Mouse (Mus musculus): ENCODE data around the gene Sirt4. TPM values are rescaled to one million over a fixed set of nuclear protein-coding genes. Genes with fewer than 3 reads are reported as not detected.

Gene Sirt4
- polyA plus RNA-seq, 1 experiment from 2014 or later, result 27.5 TPM

GRCm38 (mm10) chr5:115475337-115476106, 9.0 kb downstream of the Sirt4 start:
- Histone ChIP-seq H3K27ac (ENCODE audit: low read length) (peak overlapping the region; percentile 40; the same call in 1 of the 2 replicates), H3K36me3 (ENCODE audit: insufficient read depth, low read length) (peaks cover 4% of the 10 kb centered on the region; the same call in 1 of the 2 replicates), H3K9ac (replicated peaks; ENCODE audit: low read length) (peak overlapping the region; percentile 45), H3K27me3 (ENCODE audit: insufficient read depth, low read length) (no peaks in the 10 kb centered on the region), H3K9me3 (ENCODE audit: low read length) (no peaks in the 10 kb centered on the region), H3K4me3 (ENCODE audit: low read length) (peak overlapping the region; percentile 41), H3K4me1 (ENCODE audit: insufficient read depth, low read length) (peaks cover 18% of the 10 kb centered on the region), H3K4me2 (replicated peaks; ENCODE audit: low read depth, low read length) (peak overlapping the region; percentile 51)
- WGBS, result 17% methylated on average over 20 of the region's 22 CpGs
- ATAC-seq (ENCODE audit: low FRiP score, low TSS enrichment), result peak; percentile 85

GRCm38 (mm10) chr5:115474174-115474828, 10.2 kb downstream of the Sirt4 start:
- H3K4me1 ChIP-seq (ENCODE audit: insufficient read depth, low read length), result peaks cover 16% of the 10 kb centered on the region
- no peak overlapping the region for H3K9ac ChIP-seq (replicated peaks; ENCODE audit: low read length)
- no peak overlapping the region for H3K4me2 ChIP-seq (replicated peaks; ENCODE audit: low read depth, low read length)
- no peak for ATAC-seq (ENCODE audit: low FRiP score, low TSS enrichment)
- H3K9me3 ChIP-seq (ENCODE audit: low read length), result no peaks in the 10 kb centered on the region
- no peak overlapping the region for H3K27ac ChIP-seq (ENCODE audit: low read length)
- no peaks in the 10 kb centered on the region for H3K27me3 ChIP-seq (ENCODE audit: insufficient read depth, low read length)
- H3K4me3 ChIP-seq (ENCODE audit: low read length), result no peak overlapping the region
- 58% methylated on average over 22 of the region's 22 CpGs for WGBS
- peaks cover 4% of the 10 kb centered on the region; the same call in 1 of the 2 replicates for H3K36me3 ChIP-seq (ENCODE audit: insufficient read depth, low read length)

- no peaks in the 10 kb centered on the region for H3K9me3 ChIP-seq (ENCODE audit: low read length)
- ATAC-seq (ENCODE audit: low FRiP score, low TSS enrichment), result no peak
- H3K4me1 ChIP-seq (ENCODE audit: insufficient read depth, low read length), result peaks cover 16% of the 10 kb centered on the region
- no peak overlapping the region for H3K4me2 ChIP-seq (replicated peaks; ENCODE audit: low read depth, low read length)
- WGBS, result 73% methylated on average over 10 of the region's 10 CpGs
- no peak overlapping the region for H3K27ac ChIP-seq (ENCODE audit: low read length)
- no peaks in the 10 kb centered on the region for H3K27me3 ChIP-seq (ENCODE audit: insufficient read depth, low read length)
- H3K9ac ChIP-seq (replicated peaks; ENCODE audit: low read length), result no peak overlapping the region
- H3K4me3 ChIP-seq (ENCODE audit: low read length), result no peak overlapping the region
- peaks cover 4% of the 10 kb centered on the region; the same call in 1 of the 2 replicates for H3K36me3 ChIP-seq (ENCODE audit: insufficient read depth, low read length)
Observed at GRCm38 (mm10) chr5:115473191-115473590, 11.3 kb downstream of the Sirt4 start.

GRCm38 (mm10) chr5:115470766-115471531, 13.6 kb downstream of the Sirt4 start:
- Histone ChIP-seq H3K36me3 (ENCODE audit: insufficient read depth, low read length) (no peaks in the 10 kb centered on the region), H3K4me2 (replicated peaks; ENCODE audit: low read depth, low read length) (0 out of 2 replicates have a peak overlapping the region, but pooled peaks have one; percentile 14), H3K27me3 (ENCODE audit: insufficient read depth, low read length) (no peaks in the 10 kb centered on the region), H3K9ac (replicated peaks; ENCODE audit: low read length) (no peak overlapping the region), H3K9me3 (ENCODE audit: low read length) (no peaks in the 10 kb centered on the region), H3K4me3 (ENCODE audit: low read length) (no peak overlapping the region), H3K4me1 (ENCODE audit: insufficient read depth, low read length) (peaks cover 11% of the 10 kb centered on the region), H3K27ac (ENCODE audit: low read length) (no peak overlapping the region)
- 31% methylated on average over 20 of the region's 20 CpGs for WGBS
- ATAC-seq (ENCODE audit: low FRiP score, low TSS enrichment), result no peak

- Histone ChIP-seq H3K4me1 (ENCODE audit: insufficient read depth, low read length) (0 out of 2 replicates have a peak, but pooled peaks cover 6% of the 10 kb centered on the region), H3K27ac (ENCODE audit: low read length) (no peak overlapping the region)
- 47% methylated on average over 6 of the region's 6 CpGs for WGBS
Observed at GRCm38 (mm10) chr5:115469791-115470190, 14.7 kb downstream of the Sirt4 start.

GRCm38 (mm10) chr5:115465642-115466420, 18.7 kb downstream of the Sirt4 start, which contains the start of gene Pla2g1b:
Gene Pla2g1b, plus strand, starts transcription at chr5:115466262.
- H3K9me3 ChIP-seq (ENCODE audit: low read length), result no peaks in the 10 kb centered on the region
- H3K4me2 ChIP-seq (replicated peaks; ENCODE audit: low read depth, low read length), result no peak within 1 kb of the TSS
- H3K36me3 ChIP-seq (ENCODE audit: insufficient read depth, low read length), result no peaks in the 10 kb centered on the region
- H3K27me3 ChIP-seq (ENCODE audit: insufficient read depth, low read length), result no peaks in the 10 kb centered on the region
- no peak within 1 kb of the TSS for H3K9ac ChIP-seq (replicated peaks; ENCODE audit: low read length)
- ATAC-seq (ENCODE audit: low FRiP score, low TSS enrichment), result no peak
- 48% methylated on average over 9 of the region's 9 CpGs for WGBS
- no peak within 1 kb of the TSS for H3K4me3 ChIP-seq (ENCODE audit: low read length)
- H3K4me1 ChIP-seq (ENCODE audit: insufficient read depth, low read length), result 0 out of 2 replicates have a peak, but pooled peaks cover 3% of the 10 kb centered on the region
- H3K27ac ChIP-seq (ENCODE audit: low read length), result no peak within 1 kb of the TSS

More at GRCm38 (mm10) chr5:115469791-115470190, 14.7 kb downstream of the Sirt4 start:
- H3K9me3 ChIP-seq (ENCODE audit: low read length), result no peaks in the 10 kb centered on the region
- no peaks in the 10 kb centered on the region for H3K27me3 ChIP-seq (ENCODE audit: insufficient read depth, low read length)
- no peak overlapping the region for H3K4me2 ChIP-seq (replicated peaks; ENCODE audit: low read depth, low read length)
- no peak overlapping the region for H3K9ac ChIP-seq (replicated peaks; ENCODE audit: low read length)
- no peaks in the 10 kb centered on the region for H3K36me3 ChIP-seq (ENCODE audit: insufficient read depth, low read length)
- H3K4me3 ChIP-seq (ENCODE audit: low read length), result no peak overlapping the region
- ATAC-seq (ENCODE audit: low FRiP score, low TSS enrichment), result peak; percentile 52; the same call in 1 of the 2 replicates

GRCm38 (mm10) chr5:115464408-115465115, 20.0 kb downstream of the Sirt4 start:
- 80% methylated on average over 18 of the region's 18 CpGs for WGBS
- no peak overlapping the region for H3K27ac ChIP-seq (ENCODE audit: low read length)
- no peaks in the 10 kb centered on the region for H3K27me3 ChIP-seq (ENCODE audit: insufficient read depth, low read length)
- no peaks in the 10 kb centered on the region for H3K4me1 ChIP-seq (ENCODE audit: insufficient read depth, low read length)
- no peak overlapping the region for H3K4me2 ChIP-seq (replicated peaks; ENCODE audit: low read depth, low read length)
- no peaks in the 10 kb centered on the region for H3K36me3 ChIP-seq (ENCODE audit: insufficient read depth, low read length)
- no peak for ATAC-seq (ENCODE audit: low FRiP score, low TSS enrichment)
- H3K9ac ChIP-seq (replicated peaks; ENCODE audit: low read length), result no peak overlapping the region
- no peaks in the 10 kb centered on the region for H3K9me3 ChIP-seq (ENCODE audit: low read length)
- no peak overlapping the region for H3K4me3 ChIP-seq (ENCODE audit: low read length)

GRCm38 (mm10) chr5:115458918-115459317, 25.6 kb downstream of the Sirt4 start:
- Histone ChIP-seq H3K4me2 (replicated peaks; ENCODE audit: low read depth, low read length) (no peak overlapping the region), H3K4me3 (ENCODE audit: low read length) (no peak overlapping the region), H3K27ac (ENCODE audit: low read length) (no peak overlapping the region), H3K9me3 (ENCODE audit: low read length) (no peaks in the 10 kb centered on the region), H3K27me3 (ENCODE audit: insufficient read depth, low read length) (no peaks in the 10 kb centered on the region), H3K36me3 (ENCODE audit: insufficient read depth, low read length) (no peaks in the 10 kb centered on the region), H3K4me1 (ENCODE audit: insufficient read depth, low read length) (0 out of 2 replicates have a peak, but pooled peaks cover 3% of the 10 kb centered on the region), H3K9ac (replicated peaks; ENCODE audit: low read length) (no peak overlapping the region)
- 71% methylated on average over 13 of the region's 13 CpGs for WGBS
- no peak for ATAC-seq (ENCODE audit: low FRiP score, low TSS enrichment)

All from kidney, embryonic 16.5 days (tissue).